Mouse (Mus musculus): ENCODE data around the gene Gnb4. TPM values are rescaled to one million over a fixed set of nuclear protein-coding genes. Genes with fewer than 3 reads are reported as not detected.

The Gnb4 gene
- 48.2 TPM for polyA plus RNA-seq (2014; fragmentation: Illumina TruSeq; extraction: RNeasy Lipid Tissue Mini Kit (QIAGEN cat#74804))

DNA sequence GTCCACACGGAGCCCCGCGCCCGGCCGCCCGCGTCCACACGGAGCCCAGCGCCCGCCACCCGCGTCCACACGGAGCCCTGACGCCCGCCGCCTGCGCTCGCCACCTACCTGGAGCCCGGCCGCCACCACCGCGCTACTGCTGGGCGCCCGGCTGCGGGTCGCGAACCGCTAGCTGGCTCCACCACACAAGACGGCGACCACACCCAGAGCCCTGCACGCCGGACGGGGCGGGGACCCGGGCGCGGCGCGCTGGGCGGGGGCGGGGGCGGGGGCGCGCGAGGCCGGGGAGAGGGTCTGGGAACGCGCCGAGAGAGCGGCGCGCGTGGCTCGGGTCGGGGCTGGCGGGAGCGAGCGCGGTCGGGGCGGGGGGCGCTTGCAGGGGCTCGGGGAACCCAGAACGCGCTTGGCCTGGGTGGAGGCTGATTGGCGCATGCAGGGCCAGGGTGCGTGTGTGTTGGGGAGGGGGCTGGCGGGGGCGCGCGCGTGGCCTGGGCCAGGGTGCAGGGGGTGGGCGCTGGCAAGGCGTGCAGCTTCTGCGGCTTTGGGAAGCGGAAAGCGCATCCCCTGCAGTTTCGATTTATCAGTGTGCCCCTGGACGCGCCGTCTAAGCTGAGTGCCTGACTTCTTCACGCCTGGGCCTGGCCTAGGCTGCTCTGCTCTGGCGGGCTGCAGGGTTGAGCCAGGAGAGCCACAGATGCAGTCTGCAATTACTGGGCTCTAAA is at the start of gene Gnb4:
TSS of gene Gnb4 (minus strand) at position 255 of the 722 bp plus-strand sequence.

Other genes with a start within 250 kb of the Gnb4 start
- gene Pik3ca, start 218.9 kb downstream of the Gnb4 start, polyA plus RNA-seq (2014; fragmentation: Illumina TruSeq; extraction: RNeasy Lipid Tissue Mini Kit (QIAGEN cat#74804)), result 115 TPM
- gene Kcnmb3, start 124.4 kb downstream of the Gnb4 start, polyA plus RNA-seq (2014; fragmentation: Illumina TruSeq; extraction: RNeasy Lipid Tissue Mini Kit (QIAGEN cat#74804)), result 0.34 TPM
- 149 TPM for gene Zfp639, start 106.3 kb downstream of the Gnb4 start, polyA plus RNA-seq (2014; fragmentation: Illumina TruSeq; extraction: RNeasy Lipid Tissue Mini Kit (QIAGEN cat#74804))
- gene Mfn1, start 87.1 kb downstream of the Gnb4 start, polyA plus RNA-seq (2014; fragmentation: Illumina TruSeq; extraction: RNeasy Lipid Tissue Mini Kit (QIAGEN cat#74804)), result 312 TPM
- 54.7 TPM for gene Actl6a, start 89.7 kb upstream of the Gnb4 start, polyA plus RNA-seq (2014; fragmentation: Illumina TruSeq; extraction: RNeasy Lipid Tissue Mini Kit (QIAGEN cat#74804))
- 315 TPM for gene Ndufb5, start 120.4 kb upstream of the Gnb4 start, polyA plus RNA-seq (2014; fragmentation: Illumina TruSeq; extraction: RNeasy Lipid Tissue Mini Kit (QIAGEN cat#74804))
- gene Mrpl47, start 121.0 kb upstream of the Gnb4 start, polyA plus RNA-seq (2014; fragmentation: Illumina TruSeq; extraction: RNeasy Lipid Tissue Mini Kit (QIAGEN cat#74804)), result 45.9 TPM
- gene Usp13, start 201.0 kb upstream of the Gnb4 start, polyA plus RNA-seq (2014; fragmentation: Illumina TruSeq; extraction: RNeasy Lipid Tissue Mini Kit (QIAGEN cat#74804)), result 2.1 TPM

Data from ovary, adult 10 weeks (tissue).